Mouse (Mus musculus): ENCODE data around the gene Isy1.

DNA sequence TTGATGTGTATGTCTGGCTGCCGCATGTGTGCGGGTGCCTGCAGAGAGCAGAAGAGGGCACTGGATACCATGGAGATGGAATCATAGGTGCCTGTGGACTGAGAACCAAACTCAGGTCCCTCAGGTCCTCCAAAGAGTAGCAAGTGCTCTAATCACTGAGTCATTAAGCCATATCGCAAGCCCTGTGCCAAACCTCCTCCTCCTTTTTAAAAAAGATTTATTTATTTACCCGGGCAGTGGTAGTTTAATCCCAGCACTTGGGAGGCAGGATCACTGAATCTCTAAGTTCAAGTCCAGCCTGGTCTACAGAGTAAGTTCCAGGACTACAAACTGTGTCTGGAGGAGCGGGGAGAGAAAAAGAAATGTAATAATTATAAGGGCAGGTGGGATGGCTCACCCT is 24.1 kb downstream of the Isy1 start:
- TF ChIP-seq CTCF (IDR thresholded peaks at IDR 0.05; ENCODE audit: control insufficient read depth, insufficient read depth, low read length) (no peak), POLR2A (IDR thresholded peaks at IDR 0.05; ENCODE audit: borderline replicate concordance, control insufficient read depth, low read depth, low read length) (no peak)

Measured in bone marrow, adult 2 months (tissue).